30 mouse cellular contexts compared by ENCODE assay signal in the genomic region with DNA sequence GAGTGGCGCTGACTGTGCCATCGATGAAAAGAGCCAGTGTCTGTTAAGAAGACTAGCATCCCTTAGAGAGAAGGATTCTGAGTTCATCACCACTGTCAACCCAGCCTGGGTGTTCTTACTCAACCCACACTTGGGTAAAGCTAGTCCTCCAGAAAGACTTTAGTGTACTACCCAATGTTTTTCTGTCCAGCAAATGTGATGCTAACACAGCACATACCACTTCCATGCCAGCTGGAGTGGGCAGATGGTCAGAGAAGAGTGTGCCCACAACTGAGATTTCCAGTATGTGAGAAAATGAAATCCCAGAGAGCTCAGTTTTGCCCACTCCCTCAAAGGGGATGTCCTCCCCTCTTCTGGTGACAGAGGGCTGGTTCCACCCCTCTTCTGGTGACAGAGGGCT.
DNase-seq lines count a peak whose midpoint lies in the region; ATAC-seq and TF ChIP-seq lines count a peak whose summit lies in the region.
"Had no signal": no experiment of that assay in that cellular context is flagged by ENCODE, and none has a peak within 500 bp of the region (broad histone marks: within the 10 kb centered on the region; RNA-seq: fewer than 3 reads in every experiment).

No protein-coding gene starts in this region.

- no peak overlapping the region for H3K27ac ChIP-seq in forebrain, postnatal 0 days (ENCODE audit: low read depth, low read length)
- H3K27ac ChIP-seq in forebrain, embryonic 14.5 days (ENCODE audit: low read depth, low read length): no peak overlapping the region
- H3K27ac ChIP-seq: embryonic facial prominence, embryonic 12.5 days; embryonic facial prominence, embryonic 15.5 days; forebrain, embryonic 12.5 days; heart, embryonic 15.5 days; hindbrain, embryonic 10.5 days; hindbrain, embryonic 13.5 days; intestine, embryonic 15.5 days had no signal

- H3K9me3 ChIP-seq in forebrain, postnatal 0 days (ENCODE audit: low read length): no peaks in the 10 kb centered on the region
- H3K9me3 ChIP-seq in forebrain, embryonic 14.5 days (replicated peaks; ENCODE audit: control insufficient read depth, low read length): no peaks in the 10 kb centered on the region
- H3K9me3 ChIP-seq: embryonic facial prominence, embryonic 12.5 days; embryonic facial prominence, embryonic 15.5 days; forebrain, embryonic 12.5 days; heart, embryonic 12.5 days; heart, embryonic 15.5 days; hindbrain, embryonic 10.5 days; hindbrain, embryonic 13.5 days; intestine, embryonic 15.5 days had no signal

- WGBS in forebrain, postnatal 0 days: 96% methylated on average over 2 of the region's 2 CpGs
- WGBS in forebrain, embryonic 14.5 days: 98% methylated on average over 2 of the region's 2 CpGs

- no peak for TF ChIP-seq CTCF in forebrain, postnatal 0 days (IDR thresholded peaks at IDR 0.05; ENCODE audit: low read depth)

- H3K9ac ChIP-seq in forebrain, postnatal 0 days: no peak overlapping the region
- H3K9ac ChIP-seq in forebrain, embryonic 14.5 days (ENCODE audit: low read length): no peak overlapping the region
- H3K9ac ChIP-seq: embryonic facial prominence, embryonic 12.5 days; embryonic facial prominence, embryonic 15.5 days; forebrain, embryonic 12.5 days; heart, embryonic 12.5 days; heart, embryonic 15.5 days; hindbrain, embryonic 13.5 days; intestine, embryonic 15.5 days had no signal

- H3K27me3 ChIP-seq in forebrain, postnatal 0 days (ENCODE audit: insufficient read depth, low read length): peaks cover 3% of the 10 kb centered on the region
- H3K27me3 ChIP-seq in forebrain, embryonic 14.5 days (replicated peaks; ENCODE audit: control insufficient read depth, insufficient read depth, low read length): 0 out of 2 replicates have a peak, but pooled peaks cover 3% of the 10 kb centered on the region
- H3K27me3 ChIP-seq: CH12.LX; embryonic facial prominence, embryonic 12.5 days; embryonic facial prominence, embryonic 15.5 days; heart, embryonic 12.5 days; heart, embryonic 15.5 days; intestine, embryonic 15.5 days; Patski had no signal

- intact Hi-C loops in left cerebral cortex, postnatal 14 days (cut with DNase I): no loop called here
- intact Hi-C loops in left cerebral cortex, postnatal 36 days (cut with DNase I): no loop called here

- H3K4me3 ChIP-seq in forebrain, postnatal 0 days (ENCODE audit: low read depth, low read length): no peak overlapping the region
- no peak overlapping the region for H3K4me3 ChIP-seq in forebrain, embryonic 14.5 days (ENCODE audit: low read depth, low read length)
- H3K4me3 ChIP-seq: embryonic facial prominence, embryonic 12.5 days; embryonic facial prominence, embryonic 15.5 days; erythroblast, embryonic 14.5 days; forebrain, embryonic 12.5 days; heart, embryonic 12.5 days; heart, embryonic 15.5 days; hindbrain, embryonic 10.5 days; hindbrain, embryonic 13.5 days; intestine, embryonic 15.5 days had no signal

- H3K4me1 ChIP-seq in forebrain, postnatal 0 days (ENCODE audit: insufficient read depth): no peaks in the 10 kb centered on the region
- no peaks in the 10 kb centered on the region for H3K4me1 ChIP-seq in forebrain, embryonic 14.5 days (ENCODE audit: control insufficient read depth, insufficient read depth, low read length)
- H3K4me1 ChIP-seq: embryonic facial prominence, embryonic 12.5 days; embryonic facial prominence, embryonic 15.5 days; heart, embryonic 12.5 days; heart, embryonic 15.5 days; hindbrain, embryonic 10.5 days; intestine, embryonic 15.5 days had no signal

- H3K36me3 ChIP-seq in forebrain, postnatal 0 days (ENCODE audit: insufficient read depth): no peaks in the 10 kb centered on the region
- H3K36me3 ChIP-seq in forebrain, embryonic 14.5 days (ENCODE audit: control insufficient read depth, insufficient read depth, low read length): no peaks in the 10 kb centered on the region
- H3K36me3 ChIP-seq: embryonic facial prominence, embryonic 12.5 days; embryonic facial prominence, embryonic 15.5 days; forebrain, embryonic 12.5 days; G1E; heart, embryonic 12.5 days; heart, embryonic 15.5 days; hindbrain, embryonic 10.5 days; hindbrain, embryonic 13.5 days; intestine, embryonic 15.5 days had no signal

- no peak for DNase-seq in forebrain, postnatal 0 days
- DNase-seq in forebrain, embryonic 14.5 days (ENCODE audit: low spot score): no peak
- peak; percentile 8 to 24 for DNase-seq in left cerebral cortex, postnatal 14 days (ENCODE audit: low spot score in 2 of 2)
- no peak for DNase-seq in left cerebral cortex, postnatal 36 days (ENCODE audit: low spot score in 2 of 2)
- DNase-seq in brain, adult 2 months (ENCODE audit: low read depth, low spot score): peak; percentile 21
- DNase-seq in right cerebral cortex, postnatal 4 days: peak; percentile 21
- DNase-seq: adrenal gland, postnatal 14 days; B cell, adult 2 months; cerebellum, adult 11-12 months; cerebellum, adult 8-10 months; cerebellum, postnatal 25 days; gastrocnemius, postnatal 25 days; heart, adult 18-20 months; heart, postnatal 10 days; heart, postnatal 36 days had no signal

- no peak overlapping the region for H3K4me2 ChIP-seq in forebrain, postnatal 0 days (ENCODE audit: low read depth)
- no peak overlapping the region for H3K4me2 ChIP-seq in forebrain, embryonic 14.5 days (ENCODE audit: low read length)
- H3K4me2 ChIP-seq: embryonic facial prominence, embryonic 12.5 days; embryonic facial prominence, embryonic 15.5 days; forebrain, embryonic 12.5 days; heart, embryonic 12.5 days; heart, embryonic 15.5 days; hindbrain, embryonic 13.5 days; intestine, embryonic 15.5 days had no signal

- peak; percentile 27; the same call in 1 of the 2 replicates for ATAC-seq in forebrain, postnatal 0 days
- ATAC-seq in forebrain, embryonic 14.5 days: no peak
- no peak for ATAC-seq in erythroblast, adult 5-6 weeks (replicated peaks; ENCODE audit: low FRiP score, poor library complexity, severe bottlenecking)
- ATAC-seq: forebrain, embryonic 16.5 days; hindbrain, embryonic 16.5 days; intestine, embryonic 15.5 days; Patski had no signal

Comparison
In these comparisons a context has a peak if more than half of its experiments do, and no peak if none do; other contexts are left out.
1. DNase-seq: peak in left cerebral cortex, postnatal 14 days (2 of 2), brain, adult 2 months (single experiment) and right cerebral cortex, postnatal 4 days (single experiment); none in forebrain, postnatal 0 days (single experiment), forebrain, embryonic 14.5 days (single experiment) and left cerebral cortex, postnatal 36 days (0 of 2).